Mouse (Mus musculus) thymus, adult 2 months (tissue): ENCODE results near the gene Wdpcp. TPM values are rescaled to one million over a fixed set of nuclear protein-coding genes. Genes with fewer than 3 reads are reported as not detected.

Experiments
- DNase-seq: peaks from one replicate; pipeline ENCODE4 v3.0.0; 2021
- H3K27ac ChIP-seq: fragments of 200-500 bp; 2 replicates; pipeline ENCODE4 v1.5.1; 2012; ENCODE audit warnings: low read length, control low read depth; ENCODE audit not compliant: control insufficient read depth, insufficient read depth
- H3K27me3 ChIP-seq: fragments of 200-500 bp; 2 replicates; pipeline ENCODE4 v1.6.1; 2012; ENCODE audit warnings: mild to moderate bottlenecking, low read length, moderate library complexity, mixed read lengths; ENCODE audit not compliant: control insufficient read depth, insufficient read depth
- H3K36me3 ChIP-seq: fragments of 200-500 bp; 2 replicates; pipeline ENCODE4 v1.6.1; 2012; ENCODE audit warnings: mild to moderate bottlenecking, low read length, moderate library complexity; ENCODE audit not compliant: control insufficient read depth, insufficient read depth
- H3K4me1 ChIP-seq: fragments of 200-500 bp; replicated peaks from 2 replicates; pipeline ENCODE4 v1.6.1; 2012; ENCODE audit warnings: low read length; ENCODE audit not compliant: control insufficient read depth, insufficient read depth
- H3K4me3 ChIP-seq: fragments of 200-500 bp; 2 replicates; pipeline ENCODE4 v1.5.1; 2012; ENCODE audit warnings: mild to moderate bottlenecking, low read length, control low read depth, moderate library complexity; ENCODE audit not compliant: control insufficient read depth, insufficient read depth
- CTCF ChIP-seq: fragments of 200-500 bp; IDR thresholded peaks from 2 replicates; pipeline ENCODE4 v1.5.1; 2012; ENCODE audit warnings: mild to moderate bottlenecking, control low read depth, low read length, moderate library complexity, borderline replicate concordance; ENCODE audit not compliant: control insufficient read depth, poor library complexity, insufficient read depth; ENCODE audit errors: extremely low read depth
- POLR2A ChIP-seq: fragments of 200-500 bp; IDR thresholded peaks from 2 replicates; pipeline ENCODE4 v1.6.1; 2012; ENCODE audit warnings: mild to moderate bottlenecking, low read length, control low read depth, moderate library complexity; ENCODE audit not compliant: control insufficient read depth, poor library complexity, insufficient read depth; ENCODE audit errors: extremely low read depth
- WGBS: fragments of 180-500 bp; shearing (Covaris S2); methylation state at CpG from one replicate; pipeline ENCODE4 v1.1.7; 2018; 5-methylcytosine and 5-hydroxymethylcytosine counted together
- polyA plus RNA-seq: library from polyadenylated mRNA; depleted of rRNA; stranded (reverse); fragments of >200 nt; gene quantifications from 2 replicates; pipeline ENCODE4 v1.2.3, GENCODE M21; 2012

The Wdpcp gene
- polyA plus RNA-seq, 1 experiment: 2.7 TPM

- no peak overlapping the region for H3K27ac ChIP-seq
- TF ChIP-seq CTCF (no peak), POLR2A (no peak)
- WGBS: 31% methylated on average over 3 of the region's 3 CpGs
- H3K4me3 ChIP-seq: no peak overlapping the region
- no peaks in the 10 kb centered on the region for H3K4me1 ChIP-seq
- H3K27me3 ChIP-seq: no peaks in the 10 kb centered on the region
- no peak for DNase-seq
- H3K36me3 ChIP-seq: peaks cover 4% of the 10 kb centered on the region; the same call in 1 of the 2 replicates
These were observed 20.0 kb upstream of the Wdpcp start for GRCm38 (mm10) chr11:21552049-21552448.

GRCm38 (mm10) chr11:21559727-21560126 lies 12.3 kb upstream of the Wdpcp start:
- no peak for DNase-seq
- Histone ChIP-seq H3K36me3 (peaks cover 68% of the 10 kb centered on the region), H3K27me3 (no peaks in the 10 kb centered on the region), H3K27ac (no peak overlapping the region), H3K4me3 (no peak overlapping the region), H3K4me1 (no peaks in the 10 kb centered on the region)
- no peak for TF ChIP-seq POLR2A
- TF ChIP-seq CTCF: no peak
- WGBS: 94% methylated on average over 11 of the region's 11 CpGs

- peaks cover 70% of the 10 kb centered on the region for H3K36me3 ChIP-seq
- WGBS: 98% methylated on average over 5 of the region's 5 CpGs
- DNase-seq: no peak
These were observed 10.7 kb upstream of the Wdpcp start for GRCm38 (mm10) chr11:21561347-21561746.

GRCm38 (mm10) chr11:21563617-21564325 lies 8.3 kb upstream of the Wdpcp start:
- DNase-seq: no peak
- Histone ChIP-seq H3K36me3 (peaks cover 58% of the 10 kb centered on the region), H3K27ac (no peak overlapping the region), H3K4me1 (no peaks in the 10 kb centered on the region), H3K4me3 (no peak overlapping the region), H3K27me3 (no peaks in the 10 kb centered on the region)
- TF ChIP-seq CTCF (no peak), POLR2A (no peak)
- WGBS: 86% methylated on average over 4 of the region's 4 CpGs

More at GRCm38 (mm10) chr11:21561347-21561746, 10.7 kb upstream of the Wdpcp start:
- no peaks in the 10 kb centered on the region for H3K4me1 ChIP-seq
- H3K27ac ChIP-seq: no peak overlapping the region
- no peaks in the 10 kb centered on the region for H3K27me3 ChIP-seq
- no peak overlapping the region for H3K4me3 ChIP-seq
- no peak for TF ChIP-seq CTCF

- no peaks in the 10 kb centered on the region for H3K27me3 ChIP-seq
- no peak for DNase-seq
- H3K4me3 ChIP-seq: no peak overlapping the region
- H3K27ac ChIP-seq: no peak overlapping the region
- WGBS: 98% methylated on average over 9 of the region's 9 CpGs
- TF ChIP-seq POLR2A (no peak), CTCF (no peak)
- H3K4me1 ChIP-seq: peaks cover 6% of the 10 kb centered on the region
- peaks cover 47% of the 10 kb centered on the region for H3K36me3 ChIP-seq
These were observed 7.2 kb upstream of the Wdpcp start for GRCm38 (mm10) chr11:21564681-21565405.

- H3K27ac ChIP-seq: no peak overlapping the region
- TF ChIP-seq CTCF (no peak), POLR2A (no peak)
- peaks cover 29% of the 10 kb centered on the region for H3K36me3 ChIP-seq
- peaks cover 8% of the 10 kb centered on the region for H3K4me1 ChIP-seq
- H3K4me3 ChIP-seq: no peak overlapping the region
- DNase-seq: no peak
- WGBS: 98% methylated on average over 6 of the region's 6 CpGs
- H3K27me3 ChIP-seq: no peaks in the 10 kb centered on the region
These were observed 5.1 kb upstream of the Wdpcp start for GRCm38 (mm10) chr11:21566934-21567333.

- no peak overlapping the region for H3K27ac ChIP-seq
- 52% methylated on average over 1 of the region's 1 CpGs for WGBS
- H3K4me3 ChIP-seq: no peak overlapping the region
These were observed 4.3 kb upstream of the Wdpcp start for GRCm38 (mm10) chr11:21567733-21568132.

More at GRCm38 (mm10) chr11:21567733-21568132, 4.3 kb upstream of the Wdpcp start:
- no peak for DNase-seq
- H3K27me3 ChIP-seq: no peaks in the 10 kb centered on the region
- TF ChIP-seq POLR2A: no peak
- no peak for TF ChIP-seq CTCF
- H3K36me3 ChIP-seq: peaks cover 24% of the 10 kb centered on the region
- peaks cover 8% of the 10 kb centered on the region for H3K4me1 ChIP-seq
